Mouse (Mus musculus) kidney, adult 2 months (tissue): ENCODE measurements around the gene Macrod2. TPM values are rescaled to one million over a fixed set of nuclear protein-coding genes. Genes with fewer than 3 reads are reported as not detected.

ENCODE experiments used
- DNase-seq: peaks from one replicate; pipeline ENCODE4 v3.0.0; 2021
- H3K27ac ChIP-seq: fragments of 200-500 bp; 2 replicates; pipeline ENCODE4 v1.5.1; 2012; ENCODE audit warnings: low read depth, low read length, control low read depth, inconsistent platforms; ENCODE audit not compliant: insufficient read depth
- H3K27me3 ChIP-seq: fragments of 200-500 bp; replicated peaks from 2 replicates; pipeline ENCODE4 v1.6.1; 2012; ENCODE audit warnings: mild to moderate bottlenecking, moderate library complexity, low read length, inconsistent platforms; ENCODE audit not compliant: control insufficient read depth, insufficient read depth
- H3K36me3 ChIP-seq: fragments of 200-500 bp; 2 replicates; pipeline ENCODE4 v1.6.1; 2012; ENCODE audit warnings: mild to moderate bottlenecking, moderate library complexity, low read length, inconsistent platforms; ENCODE audit not compliant: control insufficient read depth, insufficient read depth
- H3K4me1 ChIP-seq: fragments of 200-500 bp; 2 replicates; pipeline ENCODE4 v1.6.1; 2011; ENCODE audit warnings: low read length; ENCODE audit not compliant: control insufficient read depth, insufficient read depth
- H3K4me3 ChIP-seq: fragments of 200-500 bp; 2 replicates; pipeline ENCODE4 v1.5.1; 2011; ENCODE audit warnings: mild to moderate bottlenecking, low read depth, low read length, control low read depth; ENCODE audit not compliant: insufficient read depth
- CTCF ChIP-seq: fragments of 200-500 bp; conservative IDR thresholded peaks from 2 replicates; pipeline ENCODE4 v1.5.1; 2011; ENCODE audit warnings: low read depth, mild to moderate bottlenecking, control low read depth, low read length, moderate library complexity, mixed read lengths; ENCODE audit not compliant: insufficient read depth, insufficient read length
- POLR2A ChIP-seq: fragments of 200-500 bp; IDR thresholded peaks from one replicate; pipeline ENCODE4 v1.6.1; 2011; ENCODE audit warnings: low read depth, low read length, control low read depth
- WGBS: fragments of 180-500 bp; shearing (Covaris S2); methylation state at CpG from one replicate; pipeline ENCODE4 v1.1.7; 2018; 5-methylcytosine and 5-hydroxymethylcytosine counted together
- polyA plus RNA-seq: library from polyadenylated mRNA; depleted of rRNA; stranded (reverse); fragments of >200 nt; gene quantifications from 2 replicates; pipeline ENCODE4 v1.2.3, GENCODE M21; 2012

Gene Macrod2
- polyA plus RNA-seq, 1 experiment = 9.8 TPM

- Histone ChIP-seq H3K4me3 (peak overlapping the region; percentile 59), H3K27me3 (no peaks in the 10 kb centered on the region), H3K4me1 (no peaks in the 10 kb centered on the region), H3K27ac (no peak overlapping the region), H3K36me3 (no peaks in the 10 kb centered on the region)
- DNase-seq = peak; percentile 43
- 6% methylated on average over 12 of the region's 12 CpGs for WGBS
- TF ChIP-seq POLR2A (no peak), CTCF (no peak)
Measured at GRCm38 (mm10) chr2:140670457-140670856, 275.3 kb downstream of the Macrod2 start.

- H3K27me3 ChIP-seq = no peaks in the 10 kb centered on the region
- peak within 1 kb of the TSS; percentile 59 for H3K4me3 ChIP-seq
- TF ChIP-seq CTCF (peak; percentile 89), POLR2A (peak; percentile 62)
- no peak within 1 kb of the TSS for H3K27ac ChIP-seq
- H3K4me1 ChIP-seq = no peaks in the 10 kb centered on the region
- peak; percentile 95 for DNase-seq
- H3K36me3 ChIP-seq = no peaks in the 10 kb centered on the region
- 2% methylated on average over 26 of the region's 26 CpGs for WGBS
Measured at GRCm38 (mm10) chr2:140670963-140671702, 276.0 kb downstream of the Macrod2 start, which contains the start of gene Flrt3. Flrt3 (minus strand) TSS chr2:140671469.

DNA sequence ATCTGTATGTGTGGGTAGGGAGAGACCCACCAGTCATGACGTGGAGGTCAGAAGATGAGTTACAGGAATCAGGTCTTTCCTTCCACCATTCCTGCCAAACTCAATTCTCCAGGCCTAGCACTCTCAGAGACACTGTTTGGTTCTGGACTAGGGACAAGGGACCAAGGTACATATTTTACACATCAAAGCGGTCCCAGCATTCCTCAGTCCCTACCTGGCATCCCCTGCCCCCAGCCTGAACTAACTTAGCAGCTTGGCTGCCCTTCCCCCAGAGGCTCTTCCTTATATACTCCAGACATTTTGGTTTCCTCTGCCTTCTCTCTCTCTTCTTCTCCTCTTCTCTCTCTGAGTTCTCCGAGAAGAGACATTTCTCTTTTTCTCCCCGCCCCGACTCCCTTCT is 278.4 kb downstream of the Macrod2 start:
- no peak for TF ChIP-seq CTCF
- no peak for TF ChIP-seq POLR2A
- WGBS = 90% methylated on average over 5 of the region's 5 CpGs
- Histone ChIP-seq H3K4me1 (no peaks in the 10 kb centered on the region), H3K27me3 (no peaks in the 10 kb centered on the region), H3K4me3 (no peak overlapping the region), H3K27ac (no peak overlapping the region), H3K36me3 (no peaks in the 10 kb centered on the region)
- DNase-seq = no peak

DNA sequence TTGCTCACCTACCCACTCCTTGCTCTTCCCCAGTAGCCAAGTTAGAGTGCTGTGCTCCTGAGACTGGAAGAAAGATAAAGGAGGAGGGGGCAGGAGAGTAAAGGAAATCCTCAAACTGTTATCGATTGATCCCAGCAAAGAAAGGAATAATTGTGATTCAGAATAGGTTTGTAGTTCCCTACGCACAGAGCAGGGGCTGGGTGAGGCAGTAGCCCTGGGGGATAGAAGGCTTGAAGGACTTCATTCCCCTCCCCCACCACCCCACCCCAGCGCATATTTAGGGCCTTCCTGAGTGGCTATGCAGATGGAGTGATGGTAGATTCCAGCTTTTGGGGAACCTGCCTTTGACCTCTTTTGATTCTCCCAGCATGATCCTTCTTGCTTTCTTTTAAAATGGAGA is 281.6 kb downstream of the Macrod2 start:
- 57% methylated on average over 3 of the region's 3 CpGs for WGBS
- Histone ChIP-seq H3K27me3 (no peaks in the 10 kb centered on the region), H3K4me1 (no peaks in the 10 kb centered on the region), H3K27ac (no peak overlapping the region), H3K36me3 (no peaks in the 10 kb centered on the region), H3K4me3 (no peak overlapping the region)
- no peak for DNase-seq
- no peak for TF ChIP-seq POLR2A

- 80% methylated on average over 2 of the region's 2 CpGs for WGBS
- DNase-seq = no peak
- Histone ChIP-seq H3K27me3 (no peaks in the 10 kb centered on the region), H3K27ac (no peak overlapping the region), H3K36me3 (no peaks in the 10 kb centered on the region), H3K4me3 (no peak overlapping the region), H3K4me1 (no peaks in the 10 kb centered on the region)
- no peak for TF ChIP-seq CTCF
- TF ChIP-seq POLR2A = no peak
Measured at GRCm38 (mm10) chr2:140690906-140691305, 295.8 kb downstream of the Macrod2 start.

DNA sequence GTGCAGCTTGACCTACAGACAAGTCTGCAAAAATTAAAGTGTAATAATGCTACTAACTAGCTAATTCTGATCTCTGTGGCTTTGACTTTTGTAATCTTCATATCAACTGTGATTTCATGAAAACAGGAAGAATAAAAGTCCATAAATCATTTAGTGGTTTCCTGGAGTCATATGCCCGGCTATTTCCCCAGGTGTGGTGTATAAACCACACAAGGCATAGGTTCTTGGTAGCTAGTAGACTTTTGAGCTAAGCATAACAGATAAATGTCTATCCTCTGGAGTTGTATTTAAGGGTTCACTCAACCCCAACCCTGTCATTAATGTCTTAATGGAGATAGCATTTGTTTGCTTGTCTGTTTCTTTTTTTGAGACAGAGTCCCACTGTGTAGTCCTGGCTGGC is 296.3 kb downstream of the Macrod2 start:
- Histone ChIP-seq H3K4me1 (no peaks in the 10 kb centered on the region), H3K4me3 (no peak overlapping the region), H3K27me3 (no peaks in the 10 kb centered on the region), H3K27ac (no peak overlapping the region), H3K36me3 (no peaks in the 10 kb centered on the region)
- no peak for TF ChIP-seq POLR2A
- TF ChIP-seq CTCF = no peak
- no peak for DNase-seq
- WGBS = 57% methylated on average over 1 of the region's 1 CpGs

- H3K4me1 ChIP-seq = no peaks in the 10 kb centered on the region
- no peak overlapping the region for H3K27ac ChIP-seq
- no peak for DNase-seq
- 40% methylated on average over 4 of the region's 4 CpGs for WGBS
- no peaks in the 10 kb centered on the region for H3K27me3 ChIP-seq
- H3K36me3 ChIP-seq = no peaks in the 10 kb centered on the region
- TF ChIP-seq CTCF = no peak
- H3K4me3 ChIP-seq = no peak overlapping the region
Measured at GRCm38 (mm10) chr2:140692461-140692860, 297.4 kb downstream of the Macrod2 start.

DNA sequence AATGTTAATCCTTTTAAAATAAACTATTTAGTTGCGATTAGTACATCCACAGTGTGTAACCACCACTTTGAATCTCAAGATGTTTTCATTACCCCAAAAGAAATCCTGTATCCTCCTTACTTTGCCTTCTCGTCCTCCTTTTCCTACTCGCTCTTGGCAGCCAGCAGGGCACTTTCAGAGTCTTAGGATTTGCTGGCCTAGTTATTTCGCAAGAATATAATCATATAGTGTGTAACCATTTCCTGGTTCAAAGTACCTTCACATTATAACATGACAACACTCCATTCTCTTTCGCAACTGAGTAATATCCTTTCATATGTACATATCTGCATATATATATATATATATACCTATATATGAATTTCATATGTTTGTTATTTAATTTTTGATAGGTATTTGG is 298.7 kb downstream of the Macrod2 start:
- 93% methylated on average over 5 of the region's 5 CpGs for WGBS
- no peak for TF ChIP-seq POLR2A
- no peak for TF ChIP-seq CTCF
- Histone ChIP-seq H3K27me3 (no peaks in the 10 kb centered on the region), H3K4me3 (no peak overlapping the region), H3K4me1 (no peaks in the 10 kb centered on the region), H3K27ac (no peak overlapping the region), H3K36me3 (no peaks in the 10 kb centered on the region)
- DNase-seq = no peak
